Mouse (Mus musculus): ENCODE measurements around the gene Cog2.

DNA sequence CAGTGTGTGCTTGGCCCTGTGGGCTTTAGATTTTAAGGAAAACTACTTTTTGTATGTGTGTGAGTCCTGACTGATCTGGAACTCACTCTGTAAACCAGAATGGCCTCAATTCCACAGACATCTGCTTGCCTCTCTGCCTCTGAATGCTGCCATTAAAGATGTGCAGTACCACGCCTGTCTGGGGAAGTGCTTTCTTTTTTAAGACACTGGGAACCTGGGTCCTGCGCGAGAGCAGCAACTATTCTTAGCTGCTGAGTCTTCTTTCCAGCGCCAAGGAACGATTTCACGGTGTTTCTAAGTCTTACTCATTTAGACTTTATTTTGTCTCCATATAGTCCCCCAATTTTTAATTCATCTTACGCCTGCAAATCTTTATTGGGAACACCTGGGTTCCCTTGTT lies 26.2 kb downstream of the Cog2 start:
- TF ChIP-seq POLR2A (IDR thresholded peaks at IDR 0.05; ENCODE audit: extremely low read depth, insufficient read depth, low read length) (no peak), CTCF (IDR thresholded peaks at IDR 0.05; ENCODE audit: extremely low read depth, insufficient read depth, low read length) (no peak)

Measured in cortical plate, adult 2 months (tissue).